Mouse (Mus musculus) myocyte (in vitro differentiated cells): ENCODE data around the gene Timp2.

Experiments
- CEBPB ChIP-seq: IDR thresholded peaks from 2 replicates; pipeline ENCODE4 v1.6.1; 2011; ENCODE audit warnings: mild to moderate bottlenecking, moderate library complexity; ENCODE audit not compliant: poor library complexity, insufficient read depth, severe bottlenecking
- E2F4 ChIP-seq: IDR thresholded peaks from one replicate; pipeline ENCODE4 v1.6.1; 2011; ENCODE audit warnings: mild to moderate bottlenecking, control low read depth, moderate library complexity; ENCODE audit not compliant: insufficient read depth
- MAX ChIP-seq: IDR thresholded peaks from one replicate; pipeline ENCODE4 v1.6.1; 2011; ENCODE audit warnings: low read depth, mild to moderate bottlenecking, control low read depth
- MYOD1 ChIP-seq, 3 experiments: IDR thresholded peaks; one replicate each; pipeline ENCODE4 v1.6.1; 2011; ENCODE audit warnings: control low read depth in 2 of 3, low read depth in 2 of 3, mild to moderate bottlenecking in 2 of 3, moderate library complexity in 1 of 3; ENCODE audit not compliant: insufficient read length in 2 of 3, control insufficient read depth in 1 of 3
- MYOG ChIP-seq, 3 experiments: IDR thresholded peaks; one replicate each; pipeline ENCODE4 v1.6.1; 2011; ENCODE audit warnings: control low read depth in 2 of 3, low read depth in 2 of 3, mild to moderate bottlenecking in 2 of 3; ENCODE audit not compliant: insufficient read length in 2 of 3, control insufficient read depth in 1 of 3, insufficient read depth in 1 of 3
- POLR2A ChIP-seq: IDR thresholded peaks from one replicate; pipeline ENCODE4 v1.6.1; 2011; ENCODE audit warnings: low read depth, mild to moderate bottlenecking, control low read depth, moderate library complexity; ENCODE audit not compliant: insufficient read length
- POLR2AphosphoS2 ChIP-seq: IDR thresholded peaks from one replicate; pipeline ENCODE4 v1.6.1; 2011; ENCODE audit warnings: low read depth, control low read depth; ENCODE audit not compliant: insufficient read length
- REST ChIP-seq: IDR thresholded peaks from one replicate; pipeline ENCODE4 v1.6.1; 2011; ENCODE audit warnings: mild to moderate bottlenecking, control low read depth, moderate library complexity; ENCODE audit not compliant: insufficient read depth, insufficient read length
- SRF ChIP-seq: IDR thresholded peaks from one replicate; pipeline ENCODE4 v1.6.1; 2011; ENCODE audit warnings: low read depth; ENCODE audit not compliant: control insufficient read depth, insufficient read length
- TCF12 ChIP-seq: IDR thresholded peaks from one replicate; pipeline ENCODE4 v1.6.1; 2011; ENCODE audit warnings: mild to moderate bottlenecking, control low read depth; ENCODE audit not compliant: poor library complexity, insufficient read depth, severe bottlenecking
- TCF3 ChIP-seq: IDR thresholded peaks from one replicate; pipeline ENCODE4 v1.6.1; 2011; ENCODE audit warnings: low read depth, control low read depth; ENCODE audit not compliant: insufficient read length
- USF1 ChIP-seq: IDR thresholded peaks from one replicate; pipeline ENCODE4 v1.6.1; 2011; ENCODE audit warnings: low read depth, mild to moderate bottlenecking, control low read depth, moderate library complexity

DNA sequence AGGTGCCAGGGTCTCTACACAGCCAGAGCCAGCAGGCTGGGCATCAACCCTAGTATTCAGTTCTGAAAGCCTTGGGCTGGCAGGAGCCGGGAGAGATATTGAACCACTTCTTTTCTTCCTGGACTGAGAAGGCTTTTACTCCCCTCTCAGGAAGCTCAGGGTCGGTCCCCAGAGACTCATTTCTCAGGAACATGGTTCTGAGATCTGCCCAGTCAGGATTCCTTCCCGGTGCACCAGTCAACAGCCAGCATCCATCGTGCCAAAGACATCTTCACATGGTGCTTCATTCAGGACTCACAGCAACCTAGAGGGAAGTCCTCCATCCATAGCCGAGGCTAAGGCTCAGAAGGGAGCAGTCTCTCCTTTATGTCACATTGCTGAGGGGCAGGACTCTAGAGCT is 19.0 kb upstream of the Timp2 start:
- TF ChIP-seq USF1 (no peak), POLR2AphosphoS2 (no peak), E2F4 (no peak), MAX (no peak), POLR2A (no peak), TCF12 (no peak), CEBPB (no peak), REST (no peak), MYOG (IDR thresholded peaks at IDR 0.05; ENCODE audit: control insufficient read depth in 1 of 3, insufficient read depth in 1 of 3, insufficient read length in 2 of 3, low read depth in 2 of 3) (no peak), MYOD1 (IDR thresholded peaks at IDR 0.05; ENCODE audit: control insufficient read depth in 1 of 3, insufficient read length in 2 of 3, low read depth in 2 of 3) (no peak), TCF3 (no peak), SRF (no peak)
